Mouse (Mus musculus): ENCODE measurements around the gene Negr1. TPM values are rescaled to one million over a fixed set of nuclear protein-coding genes. Genes with fewer than 3 reads are reported as not detected.
A peak's percentile ranks its signal among the peaks of the same experiment; 100 is the strongest.

Negr1 gene
- polyA plus RNA-seq, 1 experiment from 2014 or later = 4.2 TPM

- no peak for ATAC-seq (ENCODE audit: insufficient read depth, low FRiP score, low TSS enrichment)
- WGBS = 86% methylated on average over 3 of the region's 3 CpGs
- no peaks in the 10 kb centered on the region for H3K4me1 ChIP-seq (ENCODE audit: control insufficient read depth, insufficient read depth, low read length)
Observed at GRCm38 (mm10) chr3:156639382-156639781, 77.8 kb downstream of the Negr1 start.

DNA sequence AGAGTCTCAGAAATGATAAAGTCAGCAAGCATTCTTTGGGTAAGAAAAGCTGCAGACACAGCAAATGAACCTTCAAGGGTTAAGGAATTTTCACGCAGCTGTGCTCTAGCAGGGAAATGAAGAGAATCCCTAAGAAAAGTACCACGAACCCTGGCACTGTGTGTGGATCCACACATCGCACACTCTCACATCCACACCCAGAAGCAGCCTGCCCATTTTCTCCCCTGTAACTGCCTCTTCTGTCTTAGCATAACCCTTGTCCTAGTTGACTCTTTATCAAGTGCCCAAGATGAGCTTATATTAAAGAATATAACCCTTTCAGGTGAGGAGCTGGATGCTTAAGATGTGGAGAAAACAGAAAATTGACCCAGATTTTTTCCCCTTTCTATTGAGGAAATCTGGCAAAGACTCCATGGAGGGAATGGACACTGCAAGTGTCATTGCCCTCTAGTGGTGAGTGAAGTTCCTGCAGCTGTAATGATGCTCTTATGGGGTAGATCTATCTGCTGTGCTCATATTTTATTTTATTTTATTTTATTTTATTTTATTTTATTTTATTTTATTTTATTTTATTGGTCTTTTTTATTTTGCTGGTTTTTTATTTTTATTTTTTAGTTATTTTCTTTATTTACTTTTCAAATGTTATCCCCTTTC, 82.2 kb downstream of the Negr1 start:
- Histone ChIP-seq H3K4me1 (ENCODE audit: control insufficient read depth, insufficient read depth, low read length) (no peaks in the 10 kb centered on the region), H3K27me3 (ENCODE audit: control insufficient read depth, insufficient read depth, low read length) (no peaks in the 10 kb centered on the region), H3K9ac (ENCODE audit: low read length) (no peak overlapping the region), H3K27ac (ENCODE audit: low read depth, low read length) (no peak overlapping the region), H3K4me2 (ENCODE audit: low read depth) (no peak overlapping the region), H3K36me3 (ENCODE audit: control insufficient read depth, insufficient read depth, low read length) (no peaks in the 10 kb centered on the region), H3K4me3 (ENCODE audit: low read depth, low read length) (no peak overlapping the region), H3K9me3 (ENCODE audit: control insufficient read depth, low read length) (no peaks in the 10 kb centered on the region)
- ATAC-seq (ENCODE audit: insufficient read depth, low FRiP score, low TSS enrichment) (peak; percentile 81), DNase-seq (ENCODE audit: low spot score) (peak; percentile 22)
- 86% methylated on average over 3 of the region's 3 CpGs for WGBS

More at GRCm38 (mm10) chr3:156639382-156639781, 77.8 kb downstream of the Negr1 start:
- H3K9me3 ChIP-seq (ENCODE audit: control insufficient read depth, low read length) = no peaks in the 10 kb centered on the region
- no peak overlapping the region for H3K4me3 ChIP-seq (ENCODE audit: low read depth, low read length)
- no peak overlapping the region for H3K27ac ChIP-seq (ENCODE audit: low read depth, low read length)
- no peak overlapping the region for H3K4me2 ChIP-seq (ENCODE audit: low read depth)
- H3K36me3 ChIP-seq (ENCODE audit: control insufficient read depth, insufficient read depth, low read length) = no peaks in the 10 kb centered on the region
- DNase-seq (ENCODE audit: low spot score) = no peak
- no peak overlapping the region for H3K9ac ChIP-seq (ENCODE audit: low read length)
- no peaks in the 10 kb centered on the region for H3K27me3 ChIP-seq (ENCODE audit: control insufficient read depth, insufficient read depth, low read length)

DNA sequence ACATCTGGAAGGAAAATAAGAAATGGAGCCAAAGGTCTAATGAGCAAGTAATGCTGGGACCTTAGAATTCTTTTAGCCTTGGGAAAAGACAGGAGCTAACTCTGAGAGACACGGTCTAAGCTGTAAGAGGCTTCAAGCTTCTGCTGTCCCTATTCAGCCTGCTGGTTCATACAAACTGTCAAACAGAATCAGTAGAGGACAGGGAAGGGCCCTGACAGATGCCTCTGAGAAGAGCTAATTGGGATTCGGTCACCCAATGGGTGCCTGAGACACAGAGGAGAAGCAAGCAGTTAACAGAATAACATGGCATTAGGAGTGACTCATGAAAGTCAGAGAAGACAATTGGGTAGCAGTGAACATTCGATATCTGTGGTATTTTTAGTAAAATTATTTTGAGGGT, 86.8 kb downstream of the Negr1 start:
- ATAC-seq (ENCODE audit: insufficient read depth, low FRiP score, low TSS enrichment) = no peak
- Histone ChIP-seq H3K36me3 (ENCODE audit: control insufficient read depth, insufficient read depth, low read length) (no peaks in the 10 kb centered on the region), H3K9me3 (ENCODE audit: control insufficient read depth, low read length) (no peaks in the 10 kb centered on the region), H3K4me1 (ENCODE audit: control insufficient read depth, insufficient read depth, low read length) (no peaks in the 10 kb centered on the region), H3K4me2 (ENCODE audit: low read depth) (no peak overlapping the region), H3K27me3 (ENCODE audit: control insufficient read depth, insufficient read depth, low read length) (no peaks in the 10 kb centered on the region), H3K4me3 (ENCODE audit: low read depth, low read length) (no peak overlapping the region), H3K9ac (ENCODE audit: low read length) (no peak overlapping the region), H3K27ac (ENCODE audit: low read depth, low read length) (no peak overlapping the region)
- 89% methylated on average over 3 of the region's 3 CpGs for WGBS
- no peak for DNase-seq (ENCODE audit: low spot score)

DNA sequence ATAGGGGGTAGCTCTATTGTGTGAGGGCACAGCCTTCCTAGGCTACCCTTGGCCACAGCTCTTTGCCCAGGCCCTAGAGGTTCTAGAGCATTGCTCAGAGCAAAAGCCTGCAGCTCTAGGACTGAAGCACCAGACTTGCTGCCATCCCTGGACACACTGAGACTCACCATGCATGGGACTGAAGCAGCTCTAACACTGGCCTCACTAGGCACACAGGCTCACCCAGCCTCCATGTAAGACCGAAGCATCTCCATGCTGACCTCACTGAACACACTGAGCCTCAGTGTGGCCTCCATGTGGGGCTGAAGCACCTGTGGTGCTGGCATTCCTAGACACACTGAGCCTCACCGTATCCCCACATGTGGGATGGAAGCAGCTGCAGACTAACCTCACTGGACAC, 101.0 kb downstream of the Negr1 start:
- Histone ChIP-seq H3K27ac (ENCODE audit: low read depth, low read length) (no peak overlapping the region), H3K27me3 (ENCODE audit: control insufficient read depth, insufficient read depth, low read length) (no peaks in the 10 kb centered on the region), H3K36me3 (ENCODE audit: control insufficient read depth, insufficient read depth, low read length) (no peaks in the 10 kb centered on the region), H3K9me3 (ENCODE audit: control insufficient read depth, low read length) (no peaks in the 10 kb centered on the region), H3K9ac (ENCODE audit: low read length) (no peak overlapping the region), H3K4me3 (ENCODE audit: low read depth, low read length) (no peak overlapping the region), H3K4me2 (ENCODE audit: low read depth) (no peak overlapping the region), H3K4me1 (ENCODE audit: control insufficient read depth, insufficient read depth, low read length) (no peaks in the 10 kb centered on the region)
- DNase-seq (ENCODE audit: low spot score) (no peak), ATAC-seq (ENCODE audit: insufficient read depth, low FRiP score, low TSS enrichment) (no peak)
- WGBS = 89% methylated on average over 2 of the region's 2 CpGs

DNA sequence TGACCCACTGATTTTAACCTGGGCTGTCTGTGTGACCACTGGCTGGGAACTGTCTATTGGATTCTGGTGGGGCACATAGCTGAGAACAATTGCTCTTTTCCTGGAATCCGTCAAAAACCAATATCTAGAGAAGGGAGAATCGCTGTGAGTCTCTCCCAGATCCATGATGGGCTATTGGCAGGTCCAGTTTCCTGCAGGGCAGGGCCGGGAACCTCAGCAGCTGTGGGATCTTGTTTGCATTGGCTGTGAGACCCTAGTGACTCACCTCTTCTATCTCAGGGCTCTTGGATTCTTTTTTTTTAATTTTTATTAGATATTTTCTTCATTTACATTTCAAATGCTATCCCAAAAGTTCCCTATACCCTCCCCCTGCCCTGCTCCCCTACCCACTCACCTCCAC, 111.0 kb downstream of the Negr1 start:
- Histone ChIP-seq H3K36me3 (ENCODE audit: control insufficient read depth, insufficient read depth, low read length) (no peaks in the 10 kb centered on the region), H3K4me1 (ENCODE audit: control insufficient read depth, insufficient read depth, low read length) (no peaks in the 10 kb centered on the region), H3K4me3 (ENCODE audit: low read depth, low read length) (no peak overlapping the region), H3K27ac (ENCODE audit: low read depth, low read length) (no peak overlapping the region), H3K9me3 (ENCODE audit: control insufficient read depth, low read length) (no peaks in the 10 kb centered on the region), H3K9ac (ENCODE audit: low read length) (no peak overlapping the region), H3K27me3 (ENCODE audit: control insufficient read depth, insufficient read depth, low read length) (no peaks in the 10 kb centered on the region), H3K4me2 (ENCODE audit: low read depth) (no peak overlapping the region)
- WGBS = 82% methylated on average over 3 of the region's 3 CpGs
- DNase-seq (ENCODE audit: low spot score) = no peak
- no peak for ATAC-seq (ENCODE audit: insufficient read depth, low FRiP score, low TSS enrichment)

GRCm38 (mm10) chr3:156690059-156690605, 128.5 kb downstream of the Negr1 start:
- Histone ChIP-seq H3K27ac (ENCODE audit: low read depth, low read length) (no peak overlapping the region), H3K36me3 (ENCODE audit: control insufficient read depth, insufficient read depth, low read length) (no peaks in the 10 kb centered on the region), H3K4me1 (ENCODE audit: control insufficient read depth, insufficient read depth, low read length) (no peaks in the 10 kb centered on the region), H3K9me3 (ENCODE audit: control insufficient read depth, low read length) (no peaks in the 10 kb centered on the region), H3K4me3 (ENCODE audit: low read depth, low read length) (no peak overlapping the region), H3K27me3 (ENCODE audit: control insufficient read depth, insufficient read depth, low read length) (no peaks in the 10 kb centered on the region), H3K9ac (ENCODE audit: low read length) (no peak overlapping the region), H3K4me2 (ENCODE audit: low read depth) (no peak overlapping the region)
- DNase-seq (ENCODE audit: low spot score) = no peak
- 91% methylated on average over 5 of the region's 5 CpGs for WGBS
- no peak for ATAC-seq (ENCODE audit: insufficient read depth, low FRiP score, low TSS enrichment)

GRCm38 (mm10) chr3:156698687-156699086, 137.1 kb downstream of the Negr1 start:
- Histone ChIP-seq H3K4me1 (ENCODE audit: control insufficient read depth, insufficient read depth, low read length) (no peaks in the 10 kb centered on the region), H3K27ac (ENCODE audit: low read depth, low read length) (no peak overlapping the region), H3K27me3 (ENCODE audit: control insufficient read depth, insufficient read depth, low read length) (no peaks in the 10 kb centered on the region), H3K9ac (ENCODE audit: low read length) (no peak overlapping the region), H3K9me3 (ENCODE audit: control insufficient read depth, low read length) (no peaks in the 10 kb centered on the region), H3K4me2 (ENCODE audit: low read depth) (no peak overlapping the region), H3K36me3 (ENCODE audit: control insufficient read depth, insufficient read depth, low read length) (no peaks in the 10 kb centered on the region), H3K4me3 (ENCODE audit: low read depth, low read length) (no peak overlapping the region)
- WGBS = 100% methylated on average over 1 of the region's 1 CpGs
- DNase-seq (ENCODE audit: low spot score) (no peak), ATAC-seq (ENCODE audit: insufficient read depth, low FRiP score, low TSS enrichment) (no peak)

DNA sequence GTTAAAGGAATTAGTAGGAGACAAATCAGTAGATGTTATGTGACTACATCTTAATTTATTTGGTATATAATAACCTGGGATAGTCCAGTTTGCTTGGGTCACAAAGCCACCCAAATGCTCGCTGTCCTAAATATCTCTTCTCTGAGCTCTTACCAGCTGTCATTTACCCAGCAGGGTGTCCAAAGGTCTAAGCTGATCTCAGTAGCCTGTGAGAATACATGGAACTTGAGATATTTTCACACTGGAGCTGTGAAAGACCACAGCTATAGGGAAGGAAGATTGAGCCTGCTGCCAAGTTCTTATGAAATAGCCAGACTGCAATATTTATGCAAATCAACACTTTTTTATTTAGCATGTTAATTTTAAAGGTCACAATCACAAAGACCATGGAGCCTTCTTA, 141.6 kb downstream of the Negr1 start:
- ATAC-seq (ENCODE audit: insufficient read depth, low FRiP score, low TSS enrichment) = no peak
- Histone ChIP-seq H3K4me3 (ENCODE audit: low read depth, low read length) (no peak overlapping the region), H3K36me3 (ENCODE audit: control insufficient read depth, insufficient read depth, low read length) (no peaks in the 10 kb centered on the region), H3K27me3 (ENCODE audit: control insufficient read depth, insufficient read depth, low read length) (no peaks in the 10 kb centered on the region), H3K9me3 (ENCODE audit: control insufficient read depth, low read length) (no peaks in the 10 kb centered on the region), H3K4me2 (ENCODE audit: low read depth) (no peak overlapping the region), H3K9ac (ENCODE audit: low read length) (no peak overlapping the region), H3K27ac (ENCODE audit: low read depth, low read length) (no peak overlapping the region), H3K4me1 (ENCODE audit: control insufficient read depth, insufficient read depth, low read length) (no peaks in the 10 kb centered on the region)
- WGBS = 67% methylated on average over 1 of the region's 1 CpGs
- DNase-seq (ENCODE audit: low spot score) = no peak

- Histone ChIP-seq H3K9me3 (ENCODE audit: control insufficient read depth, low read length) (no peaks in the 10 kb centered on the region), H3K4me1 (ENCODE audit: control insufficient read depth, insufficient read depth, low read length) (no peaks in the 10 kb centered on the region), H3K4me2 (ENCODE audit: low read depth) (no peak overlapping the region), H3K27me3 (ENCODE audit: control insufficient read depth, insufficient read depth, low read length) (no peaks in the 10 kb centered on the region), H3K4me3 (ENCODE audit: low read depth, low read length) (no peak overlapping the region), H3K27ac (ENCODE audit: low read depth, low read length) (no peak overlapping the region), H3K36me3 (ENCODE audit: control insufficient read depth, insufficient read depth, low read length) (no peaks in the 10 kb centered on the region), H3K9ac (ENCODE audit: low read length) (no peak overlapping the region)
- ATAC-seq (ENCODE audit: insufficient read depth, low FRiP score, low TSS enrichment) (no peak), DNase-seq (ENCODE audit: low spot score) (no peak)
- WGBS = 75% methylated on average over 5 of the region's 5 CpGs
Observed at GRCm38 (mm10) chr3:156710240-156710639, 148.6 kb downstream of the Negr1 start.

All from neural tube, embryonic 11.5 days (tissue).